Mouse (Mus musculus): ENCODE data around the gene Atp1a4.

DNA sequence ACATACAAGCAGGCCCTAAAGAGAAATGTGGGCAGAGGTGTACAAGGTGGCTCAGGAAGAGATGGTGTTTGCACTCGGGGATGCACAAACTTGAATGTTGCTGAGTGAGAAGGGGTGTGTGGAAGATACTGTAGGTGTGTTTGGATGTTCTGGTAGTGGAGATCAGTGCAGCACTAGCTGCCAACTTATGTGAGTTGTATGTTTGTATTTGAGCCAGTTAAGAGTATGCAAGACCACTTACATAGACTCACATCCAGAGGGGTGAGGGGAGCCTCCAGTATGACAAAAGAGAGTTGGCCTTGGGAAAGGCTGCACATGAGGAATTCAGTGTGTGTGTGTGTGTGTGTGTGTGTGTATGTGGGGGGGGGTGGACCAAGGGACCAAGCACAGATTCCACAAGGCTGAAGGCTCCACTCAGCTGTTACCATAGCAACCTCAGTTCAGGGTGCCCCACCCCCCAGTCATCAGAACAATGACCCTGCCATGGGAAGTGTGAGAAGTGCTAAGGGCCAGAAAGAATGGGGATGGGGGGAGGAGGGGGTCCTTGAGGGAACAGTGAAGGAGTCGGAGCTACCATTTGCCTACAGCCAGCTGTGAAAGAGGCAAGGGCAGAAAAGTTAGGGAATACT is 55.2 kb downstream of the Atp1a4 start:
- TF ChIP-seq CTCF (IDR thresholded peaks at IDR 0.05; ENCODE audit: low read depth, low read length) (no peak), POLR2AphosphoS5 (IDR thresholded peaks at IDR 0.05; ENCODE audit: insufficient replicate concordance, low read depth, low read length) (peak; percentile 36; the same call in 1 of the 2 replicates), TAL1 (conservative IDR thresholded peaks at IDR 0.05; ENCODE audit: low read depth, low read length) (no peak), GATA1 (IDR thresholded peaks at IDR 0.05; ENCODE audit: borderline replicate concordance, low read length) (no peak)
